Mouse (Mus musculus): ENCODE data around the gene Ctcf. TPM values are rescaled to one million over a fixed set of nuclear protein-coding genes. Genes with fewer than 3 reads are reported as not detected.

Gene Ctcf
- polyA plus RNA-seq, 1 experiment = 30.2 TPM

DNA sequence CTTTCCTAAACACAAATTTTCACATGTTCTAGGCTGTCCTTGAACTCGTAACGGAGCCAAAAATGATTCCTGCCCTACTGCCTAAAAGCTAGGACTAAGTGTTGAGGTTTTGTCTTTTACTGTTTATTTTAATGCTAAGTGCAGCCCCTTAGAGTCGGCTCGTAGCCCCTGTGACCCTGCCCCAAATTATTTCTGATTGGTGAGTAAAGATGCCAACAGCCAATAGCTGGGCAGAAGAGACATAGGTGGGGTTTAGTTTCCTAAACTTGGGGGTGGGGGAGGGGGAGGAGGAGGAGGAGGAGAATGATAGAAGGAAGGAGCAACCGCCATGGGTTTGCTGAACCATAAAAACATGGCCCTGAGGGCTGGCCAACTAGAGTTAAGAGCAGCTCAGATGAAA lies 89.4 kb downstream of the Ctcf start:
- H3K79me2 ChIP-seq (ENCODE audit: control insufficient read depth, insufficient read depth) = no peaks in the 10 kb centered on the region
- H3K4me3 ChIP-seq (ENCODE audit: insufficient read depth, poor library complexity, severe bottlenecking) = no peak overlapping the region
- TF ChIP-seq CTCF (IDR thresholded peaks at IDR 0.05; ENCODE audit: control insufficient read depth, insufficient read depth, insufficient read length) (no peak), MAX (IDR thresholded peaks at IDR 0.05) (no peak), MYOD1 (IDR thresholded peaks at IDR 0.05; ENCODE audit: control insufficient read depth, insufficient read length, low read depth) (no peak), USF1 (IDR thresholded peaks at IDR 0.05; ENCODE audit: low read depth) (no peak), CEBPB (IDR thresholded peaks at IDR 0.05; ENCODE audit: low read depth) (no peak), FOSL1 (IDR thresholded peaks at IDR 0.05; ENCODE audit: insufficient read depth, low read length, poor library complexity, severe bottlenecking) (no peak), MYOG (IDR thresholded peaks at IDR 0.05; ENCODE audit: control insufficient read depth, extremely low read depth, insufficient read length) (no peak)
- H3ac ChIP-seq (ENCODE audit: control insufficient read depth, insufficient read length, low read depth) = no peak overlapping the region
- peaks cover 8% of the 10 kb centered on the region for H3K36me3 ChIP-seq (ENCODE audit: control insufficient read depth, insufficient read depth)
- H3K79me3 ChIP-seq (ENCODE audit: low read depth) = no peaks in the 10 kb centered on the region
- H3K27me3 ChIP-seq (ENCODE audit: control insufficient read depth, insufficient read depth, insufficient read length) = no peaks in the 10 kb centered on the region

DNA sequence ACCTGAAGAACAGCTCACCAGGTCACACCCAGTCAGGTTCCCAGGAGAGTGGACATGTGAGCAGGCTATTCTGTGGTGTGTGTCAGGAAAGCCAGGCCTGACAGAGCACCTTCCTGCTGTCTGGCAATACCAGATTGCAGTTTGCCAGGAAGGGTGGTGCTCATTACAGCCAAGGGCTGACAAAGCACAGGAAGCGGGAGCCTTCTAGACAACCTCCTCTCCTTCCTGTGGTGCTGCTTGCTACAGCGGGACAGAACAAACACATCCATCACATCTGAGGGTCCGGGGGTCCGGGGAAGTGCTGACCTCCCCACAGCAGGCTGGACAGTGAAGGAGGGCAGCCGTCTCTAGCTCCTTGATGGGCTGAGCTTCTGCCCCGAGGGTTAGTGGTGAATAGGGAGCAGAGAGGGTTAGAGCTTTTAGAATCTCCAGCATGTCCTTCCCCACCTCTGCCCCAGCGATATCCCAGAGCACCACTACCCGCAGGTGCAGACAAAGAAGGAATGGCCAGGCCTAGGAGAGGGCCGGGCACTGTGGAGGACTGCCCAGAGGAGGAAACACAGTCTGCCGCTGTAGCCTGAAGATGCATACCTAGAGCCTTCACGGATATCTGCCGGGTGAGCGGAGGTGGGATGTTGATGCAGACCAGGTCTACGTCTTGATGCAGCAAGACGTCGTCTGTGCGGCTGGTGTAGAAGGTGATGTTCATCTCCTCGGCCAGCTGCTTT lies 91.2 kb downstream of the Ctcf start:
- no peaks in the 10 kb centered on the region for H3K79me2 ChIP-seq (ENCODE audit: control insufficient read depth, insufficient read depth)
- H3K27me3 ChIP-seq (ENCODE audit: control insufficient read depth, insufficient read depth, insufficient read length) = no peaks in the 10 kb centered on the region
- H3K4me3 ChIP-seq (ENCODE audit: insufficient read depth, poor library complexity, severe bottlenecking) = no peak overlapping the region
- no peak overlapping the region for H3ac ChIP-seq (ENCODE audit: control insufficient read depth, insufficient read length, low read depth)
- H3K79me3 ChIP-seq (ENCODE audit: low read depth) = no peaks in the 10 kb centered on the region
- TF ChIP-seq MYOD1 (IDR thresholded peaks at IDR 0.05; ENCODE audit: control insufficient read depth, insufficient read length, low read depth) (no peak), CTCF (IDR thresholded peaks at IDR 0.05; ENCODE audit: control insufficient read depth, insufficient read depth, insufficient read length) (no peak), FOSL1 (IDR thresholded peaks at IDR 0.05; ENCODE audit: insufficient read depth, low read length, poor library complexity, severe bottlenecking) (no peak), MYOG (IDR thresholded peaks at IDR 0.05; ENCODE audit: control insufficient read depth, extremely low read depth, insufficient read length) (no peak), MAX (IDR thresholded peaks at IDR 0.05) (no peak), CEBPB (IDR thresholded peaks at IDR 0.05; ENCODE audit: low read depth) (no peak), USF1 (IDR thresholded peaks at IDR 0.05; ENCODE audit: low read depth) (no peak)
- peaks cover 8% of the 10 kb centered on the region for H3K36me3 ChIP-seq (ENCODE audit: control insufficient read depth, insufficient read depth)

DNA sequence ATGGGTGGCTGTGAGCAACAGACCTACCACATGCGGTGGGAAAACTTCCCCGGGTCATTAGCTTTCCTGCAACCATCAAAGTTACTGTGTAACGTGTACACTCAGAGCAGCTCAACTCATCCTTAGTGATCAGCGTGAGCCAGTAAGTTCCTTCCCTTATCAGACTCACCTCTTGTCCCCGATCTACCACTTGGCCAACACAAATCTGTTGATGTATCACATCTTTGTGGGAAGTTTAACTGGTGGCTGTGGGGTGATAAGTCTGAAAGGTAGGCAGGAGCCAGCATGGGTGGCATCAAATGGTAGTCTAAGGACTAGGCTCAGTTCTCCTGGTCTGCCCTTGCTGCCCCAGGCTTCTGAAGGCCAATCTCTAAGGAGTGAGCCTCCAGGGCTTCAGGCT lies 95.8 kb downstream of the Ctcf start:
- no peak for TF ChIP-seq CEBPB (IDR thresholded peaks at IDR 0.05; ENCODE audit: low read depth)
- no peak for TF ChIP-seq MYOG (IDR thresholded peaks at IDR 0.05; ENCODE audit: control insufficient read depth, extremely low read depth, insufficient read length)
- TF ChIP-seq MYOD1 (IDR thresholded peaks at IDR 0.05; ENCODE audit: control insufficient read depth, insufficient read length, low read depth) = no peak
- no peak for TF ChIP-seq MAX (IDR thresholded peaks at IDR 0.05)
- no peak for TF ChIP-seq CTCF (IDR thresholded peaks at IDR 0.05; ENCODE audit: control insufficient read depth, insufficient read depth, insufficient read length)
- TF ChIP-seq FOSL1 (IDR thresholded peaks at IDR 0.05; ENCODE audit: insufficient read depth, low read length, poor library complexity, severe bottlenecking) = no peak
- TF ChIP-seq USF1 (IDR thresholded peaks at IDR 0.05; ENCODE audit: low read depth) = no peak
- peaks cover 5% of the 10 kb centered on the region for H3K79me2 ChIP-seq (ENCODE audit: control insufficient read depth, insufficient read depth)
- peaks cover 4% of the 10 kb centered on the region for H3K36me3 ChIP-seq (ENCODE audit: control insufficient read depth, insufficient read depth)
- no peaks in the 10 kb centered on the region for H3K27me3 ChIP-seq (ENCODE audit: control insufficient read depth, insufficient read depth, insufficient read length)
- H3K79me3 ChIP-seq (ENCODE audit: low read depth) = no peaks in the 10 kb centered on the region
- no peak overlapping the region for H3ac ChIP-seq (ENCODE audit: control insufficient read depth, insufficient read length, low read depth)
- H3K4me3 ChIP-seq (ENCODE audit: insufficient read depth, poor library complexity, severe bottlenecking) = no peak overlapping the region

Small RNA genes within 50 kb of the gene (microRNA-seq; reads per million reads assigned to microRNA genes)
- 0.36 reads per million for gene Mir1966 (ENCODE audit: borderline microRNAs expressed)

Other genes starting within 250 kb of the Ctcf start
- 0.01 TPM for gene Kctd19, start 223.1 kb upstream of the Ctcf start, polyA plus RNA-seq (2012; fragmentation: generic; extraction: Trizol)
- gene Lrrc36, start 223.0 kb upstream of the Ctcf start, polyA plus RNA-seq (2012; fragmentation: generic; extraction: Trizol) = not detected
- gene Tppp3, start 165.0 kb upstream of the Ctcf start, polyA plus RNA-seq (2012; fragmentation: generic; extraction: Trizol) = 219 TPM
- 8.8 TPM for gene Zdhhc1, start 139.7 kb upstream of the Ctcf start, polyA plus RNA-seq (2012; fragmentation: generic; extraction: Trizol)
- 0.11 TPM for gene Hsd11b2, start 117.8 kb upstream of the Ctcf start, polyA plus RNA-seq (2012; fragmentation: generic; extraction: Trizol)
- gene Atp6v0d1, start 70.5 kb upstream of the Ctcf start, polyA plus RNA-seq (2012; fragmentation: generic; extraction: Trizol) = 95.1 TPM
- gene Ripor1, start 31.3 kb upstream of the Ctcf start, polyA plus RNA-seq (2012; fragmentation: generic; extraction: Trizol) = 28.7 TPM
- gene Agrp, start 825 bp downstream of the Ctcf start, polyA plus RNA-seq (2012; fragmentation: generic; extraction: Trizol) = 0.18 TPM
- gene Carmil2, start 49.7 kb downstream of the Ctcf start, polyA plus RNA-seq (2012; fragmentation: generic; extraction: Trizol) = 0.49 TPM
- 30.4 TPM for gene Acd, start 64.5 kb downstream of the Ctcf start, polyA plus RNA-seq (2012; fragmentation: generic; extraction: Trizol)
- 16.4 TPM for gene Pard6a, start 64.6 kb downstream of the Ctcf start, polyA plus RNA-seq (2012; fragmentation: generic; extraction: Trizol)
- gene 4933405L10Rik, start 71.1 kb downstream of the Ctcf start, polyA plus RNA-seq (2012; fragmentation: generic; extraction: Trizol) = 0.09 TPM
- gene Enkd1, start 71.6 kb downstream of the Ctcf start, polyA plus RNA-seq (2012; fragmentation: generic; extraction: Trizol) = 24.8 TPM
- gene Gfod2, start 122.1 kb downstream of the Ctcf start, polyA plus RNA-seq (2012; fragmentation: generic; extraction: Trizol) = 8.2 TPM
- 11.0 TPM for gene Ranbp10, start 190.8 kb downstream of the Ctcf start, polyA plus RNA-seq (2012; fragmentation: generic; extraction: Trizol)
- gene Tsnaxip1, start 191.2 kb downstream of the Ctcf start, polyA plus RNA-seq (2012; fragmentation: generic; extraction: Trizol) = 0.09 TPM
- 35.7 TPM for gene Cenpt, start 216.7 kb downstream of the Ctcf start, polyA plus RNA-seq (2012; fragmentation: generic; extraction: Trizol)
- 48.2 TPM for gene Thap11, start 218.6 kb downstream of the Ctcf start, polyA plus RNA-seq (2012; fragmentation: generic; extraction: Trizol)
- gene Nutf2, start 224.0 kb downstream of the Ctcf start, polyA plus RNA-seq (2012; fragmentation: generic; extraction: Trizol) = 258 TPM
- gene Edc4, start 244.3 kb downstream of the Ctcf start, polyA plus RNA-seq (2012; fragmentation: generic; extraction: Trizol) = 31.3 TPM